Mouse (Mus musculus): ENCODE data around the gene Bpifa2. TPM values are rescaled to one million over a fixed set of nuclear protein-coding genes. Genes with fewer than 3 reads are reported as not detected.

Bpifa2 gene
- polyA plus RNA-seq, 1 experiment from 2014 or later: not detected

DNA sequence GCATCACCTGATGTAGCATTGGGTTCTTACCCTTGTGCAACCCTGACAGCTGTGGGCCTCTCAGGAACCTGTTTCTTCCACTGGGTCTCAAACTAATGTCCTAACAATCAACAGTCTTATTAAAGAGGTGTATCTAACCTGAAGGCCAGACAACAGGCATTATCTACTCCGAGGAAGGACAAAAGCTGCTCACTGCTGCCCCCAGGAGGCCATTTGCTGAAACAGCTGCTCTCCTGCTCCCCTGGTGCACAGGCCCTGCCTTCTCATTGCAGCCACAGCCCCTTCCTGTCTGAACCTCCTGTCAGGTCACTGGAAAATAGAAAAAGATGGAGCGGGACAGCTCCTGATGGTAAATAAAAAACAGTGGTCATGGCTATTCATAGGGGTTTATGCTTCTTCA lies 30.9 kb downstream of the Bpifa2 start:
- no peak for ATAC-seq
- Histone ChIP-seq H3K36me3 (ENCODE audit: insufficient read depth, low read length) (no peaks in the 10 kb centered on the region), H3K9me3 (ENCODE audit: low read length) (no peaks in the 10 kb centered on the region), H3K4me1 (ENCODE audit: insufficient read depth, low read depth, low read length) (no peaks in the 10 kb centered on the region), H3K27me3 (replicated peaks; ENCODE audit: insufficient read depth, low read length) (no peaks in the 10 kb centered on the region), H3K4me2 (replicated peaks; ENCODE audit: low read depth, low read length) (no peak overlapping the region), H3K4me3 (ENCODE audit: low read depth, low read length) (no peak overlapping the region), H3K27ac (ENCODE audit: low read length) (no peak overlapping the region), H3K9ac (replicated peaks; ENCODE audit: low read depth) (no peak overlapping the region)
- WGBS: 56% methylated on average over 2 of the region's 2 CpGs
- DNase-seq (ENCODE audit: low spot score): no peak
- TF ChIP-seq CTCF (IDR thresholded peaks at IDR 0.05) (peak; percentile 52), EP300 (IDR thresholded peaks at IDR 0.05) (no peak)

DNA sequence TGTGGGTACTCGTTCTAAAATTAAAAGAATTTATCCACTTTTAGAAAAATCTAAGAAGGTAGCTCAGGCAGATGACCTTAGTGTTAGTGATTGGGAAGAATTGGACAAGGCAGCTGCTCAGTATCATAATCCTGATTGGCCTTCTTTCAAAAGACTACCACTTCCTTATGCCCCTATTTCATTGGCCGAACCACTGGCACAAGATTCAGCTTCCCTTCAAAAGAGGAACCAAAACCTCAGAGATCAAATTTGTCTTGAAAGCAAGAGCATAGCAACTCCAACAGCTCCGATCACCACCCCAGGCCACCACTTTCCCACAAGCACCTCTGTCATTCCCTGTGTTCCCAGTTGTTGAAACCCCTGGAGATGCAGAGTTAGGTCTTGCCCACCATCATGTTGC lies 36.7 kb downstream of the Bpifa2 start:
- Histone ChIP-seq H3K4me2 (replicated peaks; ENCODE audit: low read depth, low read length) (no peak overlapping the region), H3K27ac (ENCODE audit: low read length) (no peak overlapping the region), H3K36me3 (ENCODE audit: insufficient read depth, low read length) (no peaks in the 10 kb centered on the region), H3K27me3 (replicated peaks; ENCODE audit: insufficient read depth, low read length) (no peaks in the 10 kb centered on the region), H3K9me3 (ENCODE audit: low read length) (no peaks in the 10 kb centered on the region), H3K9ac (replicated peaks; ENCODE audit: low read depth) (no peak overlapping the region), H3K4me1 (ENCODE audit: insufficient read depth, low read depth, low read length) (no peaks in the 10 kb centered on the region), H3K4me3 (ENCODE audit: low read depth, low read length) (no peak overlapping the region)
- DNase-seq (ENCODE audit: low spot score) (no peak), ATAC-seq (no peak)
- 69% methylated on average over 3 of the region's 3 CpGs for WGBS
- TF ChIP-seq CTCF (IDR thresholded peaks at IDR 0.05) (no peak), EP300 (IDR thresholded peaks at IDR 0.05) (no peak)

DNA sequence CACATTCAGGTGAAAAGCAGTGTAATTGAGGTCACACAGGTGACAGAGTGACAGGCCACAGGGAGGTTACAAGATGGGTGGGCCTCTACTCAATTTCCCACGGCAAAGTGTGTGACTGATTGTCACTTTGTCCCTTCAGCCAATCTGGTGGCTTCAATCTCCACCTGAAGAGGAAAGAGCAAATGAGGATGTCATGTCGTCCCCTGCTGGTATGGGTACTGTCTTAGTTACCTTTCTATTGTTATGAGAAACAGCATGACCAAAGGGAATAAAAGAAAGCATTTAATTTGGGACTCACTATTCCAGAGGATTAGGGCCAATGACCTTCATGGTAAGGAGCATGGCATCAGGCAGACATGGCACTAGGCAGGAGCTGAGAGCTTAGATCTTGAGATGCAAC lies 50.6 kb downstream of the Bpifa2 start:
- no peak overlapping the region for H3K27ac ChIP-seq (ENCODE audit: low read length)
- H3K9me3 ChIP-seq (ENCODE audit: low read length): no peaks in the 10 kb centered on the region
- no peak overlapping the region for H3K9ac ChIP-seq (replicated peaks; ENCODE audit: low read depth)
- no peaks in the 10 kb centered on the region for H3K27me3 ChIP-seq (replicated peaks; ENCODE audit: insufficient read depth, low read length)
- DNase-seq (ENCODE audit: low spot score): no peak
- 55% methylated on average over 2 of the region's 2 CpGs for whole genome bisulfite sequencing
- no peak overlapping the region for H3K4me2 ChIP-seq (replicated peaks; ENCODE audit: low read depth, low read length)
- no peak overlapping the region for H3K4me3 ChIP-seq (ENCODE audit: low read depth, low read length)
- TF ChIP-seq EP300 (IDR thresholded peaks at IDR 0.05) (no peak), CTCF (IDR thresholded peaks at IDR 0.05) (no peak)
- ATAC-seq: no peak
- no peaks in the 10 kb centered on the region for H3K4me1 ChIP-seq (ENCODE audit: insufficient read depth, low read depth, low read length)
- H3K36me3 ChIP-seq (ENCODE audit: insufficient read depth, low read length): no peaks in the 10 kb centered on the region

Other genes with a start within 250 kb of the Bpifa2 start
- 0.05 TPM in 1 of 2 replicates, not detected in the other for gene Efcab8, start 228.3 kb upstream of the Bpifa2 start, polyA plus RNA-seq (2015; fragmentation: Nextera tagmentation; extraction: Ambion mirVana)
- not detected in 2 replicates for gene Sun5, start 137.2 kb upstream of the Bpifa2 start, polyA plus RNA-seq (2015; fragmentation: Nextera tagmentation; extraction: Ambion mirVana)
- not detected in 2 replicates for gene Bpifb2, start 133.2 kb upstream of the Bpifa2 start, polyA plus RNA-seq (2015; fragmentation: Nextera tagmentation; extraction: Ambion mirVana)
- not detected in 2 replicates for gene Bpifb6, start 107.9 kb upstream of the Bpifa2 start, polyA plus RNA-seq (2015; fragmentation: Nextera tagmentation; extraction: Ambion mirVana)
- not detected in 2 replicates for gene Bpifb3, start 90.0 kb upstream of the Bpifa2 start, polyA plus RNA-seq (2015; fragmentation: Nextera tagmentation; extraction: Ambion mirVana)
- not detected in 2 replicates for gene Bpifb4, start 70.1 kb upstream of the Bpifa2 start, polyA plus RNA-seq (2015; fragmentation: Nextera tagmentation; extraction: Ambion mirVana)
- not detected in 2 replicates for gene Bpifa6, start 33.3 kb upstream of the Bpifa2 start, polyA plus RNA-seq (2015; fragmentation: Nextera tagmentation; extraction: Ambion mirVana)
- gene Bpifa3, start 122.1 kb downstream of the Bpifa2 start, polyA plus RNA-seq (2015; fragmentation: Nextera tagmentation; extraction: Ambion mirVana): not detected in 2 replicates
- 5.1 and 5.4 TPM in 2 replicates for gene Bpifa1, start 134.6 kb downstream of the Bpifa2 start, polyA plus RNA-seq (2015; fragmentation: Nextera tagmentation; extraction: Ambion mirVana)
- gene Bpifa5, start 154.3 kb downstream of the Bpifa2 start, polyA plus RNA-seq (2015; fragmentation: Nextera tagmentation; extraction: Ambion mirVana): not detected in 2 replicates
- gene Bpifb1, start 182.6 kb downstream of the Bpifa2 start, polyA plus RNA-seq (2015; fragmentation: Nextera tagmentation; extraction: Ambion mirVana): 7.3 and 7.4 TPM in 2 replicates
- 18.2 and 20.4 TPM in 2 replicates for gene Bpifb5, start 215.5 kb downstream of the Bpifa2 start, polyA plus RNA-seq (2015; fragmentation: Nextera tagmentation; extraction: Ambion mirVana)
- gene Bpifb9a, start 249.6 kb downstream of the Bpifa2 start, polyA plus RNA-seq (2015; fragmentation: Nextera tagmentation; extraction: Ambion mirVana): not detected in 2 replicates